Mouse (Mus musculus) liver, postnatal 0 days (tissue): Measurements from ENCODE around the gene Jmjd8.

Experiments used
- CTCF ChIP-seq: sonication (generic); IDR thresholded peaks from 2 replicates; pipeline ENCODE4 v1.5.1; 2016; ENCODE audit warnings: antibody characterized with exemption, low read depth
- EP300 ChIP-seq: IDR thresholded peaks from 2 replicates; pipeline ENCODE4 v1.6.1; 2016; ENCODE audit warnings: antibody characterized with exemption, low read depth, mild to moderate bottlenecking

GRCm38 (mm10) chr17:25839455-25840235 is 11.0 kb downstream of the Jmjd8 start:
- TF ChIP-seq CTCF, result no peak
- TF ChIP-seq EP300, result no peak
